16 mouse cellular contexts compared by ENCODE assay signal in genomic region chr8:88650016-88650708, GRCm38 (mm10). TPM values are rescaled to one million over a fixed set of nuclear protein-coding genes. Genes with fewer than 3 reads are reported as not detected.
DNase-seq lines count a peak whose midpoint lies in the region; ATAC-seq and TF ChIP-seq lines count a peak whose summit lies in the region.
"Had no signal": no experiment of that assay in that cellular context is flagged by ENCODE, and none has a peak within 500 bp of the region (broad histone marks: within the 10 kb centered on the region; RNA-seq: fewer than 3 reads in every experiment).

No protein-coding gene starts in this region.

- H3K4me2 ChIP-seq in lung, postnatal 0 days (replicated peaks; ENCODE audit: low read depth, low read length), result no peak overlapping the region
- no peak overlapping the region for H3K4me2 ChIP-seq in hindbrain, embryonic 12.5 days (replicated peaks)
- H3K4me2 ChIP-seq: forebrain, embryonic 12.5 days; stomach, embryonic 15.5 days had no signal

- no peak for TF ChIP-seq EP300 in lung, postnatal 0 days (IDR thresholded peaks at IDR 0.05)

- H3K4me3 ChIP-seq in lung, postnatal 0 days (ENCODE audit: low read depth, low read length), result no peak overlapping the region
- no peak overlapping the region for H3K4me3 ChIP-seq in hindbrain, embryonic 12.5 days
- H3K4me3 ChIP-seq: forebrain, embryonic 12.5 days; hindbrain, embryonic 10.5 days; stomach, embryonic 15.5 days had no signal

- no peak overlapping the region for H3K9ac ChIP-seq in lung, postnatal 0 days (replicated peaks; ENCODE audit: low read depth)
- H3K9ac ChIP-seq in hindbrain, embryonic 12.5 days, result no peak overlapping the region
- H3K9ac ChIP-seq: forebrain, embryonic 12.5 days; stomach, embryonic 15.5 days had no signal

- no peak for DNase-seq in lung, postnatal 0 days (ENCODE audit: low spot score)
- DNase-seq in lung, postnatal 4 days, result no peak
- peak; percentile 25 for DNase-seq in CD4-positive helper T cell, adult 2 months (ENCODE audit: low read depth, low spot score)
- DNase-seq in urinary bladder, postnatal 14 days (ENCODE audit: low spot score), result no peak
- DNase-seq: adrenal gland, postnatal 36 days; cerebellum, postnatal 10 days; embryo, embryonic 11 days; left cerebral cortex, postnatal 4 days; thymus, postnatal 14 days had no signal

- 55% methylated on average over 6 of the region's 6 CpGs for WGBS in lung, postnatal 0 days
- WGBS in hindbrain, embryonic 12.5 days, result 86% methylated on average over 6 of the region's 6 CpGs

- H3K36me3 ChIP-seq in lung, postnatal 0 days (ENCODE audit: insufficient read depth, low read length), result no peaks in the 10 kb centered on the region
- no peaks in the 10 kb centered on the region for H3K36me3 ChIP-seq in hindbrain, embryonic 12.5 days
- H3K36me3 ChIP-seq: forebrain, embryonic 12.5 days; hindbrain, embryonic 10.5 days; stomach, embryonic 15.5 days had no signal

- TF ChIP-seq CTCF in lung, postnatal 0 days (IDR thresholded peaks at IDR 0.05), result no peak

- H3K27me3 ChIP-seq in lung, postnatal 0 days (replicated peaks; ENCODE audit: insufficient read depth, low read length), result no peaks in the 10 kb centered on the region
- peaks cover 25% of the 10 kb centered on the region for H3K27me3 ChIP-seq in hindbrain, embryonic 12.5 days
- H3K27me3 ChIP-seq: stomach, embryonic 15.5 days had no signal

- ATAC-seq in lung, postnatal 0 days, result peak; percentile 46; the same call in 1 of the 2 replicates
- ATAC-seq in activated CD4-positive, CD25-positive, alpha-beta regulatory T cell, adult 4 months, result peak; percentile 70
- 0 out of 2 replicates have a peak, but pooled peaks have one; percentile 38 for ATAC-seq in monocyte, adult 5-6 weeks (replicated peaks; ENCODE audit: insufficient number of reproducible peaks, low FRiP score, low TSS enrichment, poor library complexity, severe bottlenecking)
- ATAC-seq in hindbrain, embryonic 12.5 days (ENCODE audit: low FRiP score), result no peak

- 0 out of 2 replicates have a peak overlapping the region, but pooled peaks have one; percentile 57 for H3K27ac ChIP-seq in lung, postnatal 0 days (ENCODE audit: low read length)
- no peak overlapping the region for H3K27ac ChIP-seq in hindbrain, embryonic 12.5 days
- H3K27ac ChIP-seq: forebrain, embryonic 12.5 days; hindbrain, embryonic 10.5 days; stomach, embryonic 15.5 days had no signal

- peaks cover 10% of the 10 kb centered on the region for H3K4me1 ChIP-seq in lung, postnatal 0 days (ENCODE audit: insufficient read depth, low read depth, low read length)
- H3K4me1 ChIP-seq in hindbrain, embryonic 12.5 days, result peaks cover 12% of the 10 kb centered on the region

- H3K9me3 ChIP-seq in lung, postnatal 0 days (ENCODE audit: low read length), result no peaks in the 10 kb centered on the region
- no peaks in the 10 kb centered on the region for H3K9me3 ChIP-seq in hindbrain, embryonic 12.5 days (replicated peaks)
- H3K9me3 ChIP-seq: forebrain, embryonic 12.5 days; hindbrain, embryonic 10.5 days; stomach, embryonic 15.5 days had no signal

RNA-seq across cellular contexts. Expression of gene Nod2, which starts 3.0 kb away (rescaled TPM):
- 0.27 and 0.31 TPM in 2 replicates for polyA plus RNA-seq in lung, postnatal 0 days (2015; fragmentation: Nextera tagmentation; extraction: Ambion mirVana)
- 1 to 10 TPM; 2.5 to 3.6 TPM for polyA plus RNA-seq in activated CD4-positive, CD25-positive, alpha-beta regulatory T cell, adult 4 months (2017; shearing (Covaris generic))
- 6.7 to 12.7 TPM (median 8.3 TPM) in 3 replicates for total RNA-seq in monocyte, adult 5-6 weeks (2017)
- polyA plus RNA-seq in hindbrain, embryonic 12.5 days (2016; fragmentation: Nextera tagmentation; extraction: Ambion mirVana), result 0.13 and 0.25 TPM in 2 replicates
- polyA plus RNA-seq: heart, embryonic 14.5 days had no signal

RNA-seq across cellular contexts. Expression of gene Snx20, which starts 14.2 kb away (rescaled TPM):
- 5.4 and 6.5 TPM in 2 replicates for polyA plus RNA-seq in lung, postnatal 0 days (2015; fragmentation: Nextera tagmentation; extraction: Ambion mirVana)
- 1 to 10 TPM; 7.7 to 9.9 TPM for polyA plus RNA-seq in activated CD4-positive, CD25-positive, alpha-beta regulatory T cell, adult 4 months (2017; shearing (Covaris generic))
- total RNA-seq in monocyte, adult 5-6 weeks (2017), result 67.8 to 81.1 TPM (median 72.6 TPM) in 3 replicates
- 1.5 and 1.7 TPM in 2 replicates for polyA plus RNA-seq in hindbrain, embryonic 12.5 days (2016; fragmentation: Nextera tagmentation; extraction: Ambion mirVana)

RNA-seq across cellular contexts. Expression of gene Cyld, which starts 46.7 kb away (rescaled TPM):
- 9.5 and 11.4 TPM in 2 replicates for polyA plus RNA-seq in lung, postnatal 0 days (2015; fragmentation: Nextera tagmentation; extraction: Ambion mirVana)
- polyA plus RNA-seq in activated CD4-positive, CD25-positive, alpha-beta regulatory T cell, adult 4 months (2017; shearing (Covaris generic)), result 10 to 100 TPM; 73.1 to 86.4 TPM
- total RNA-seq in monocyte, adult 5-6 weeks (2017), result 102 to 118 TPM (median 103 TPM) in 3 replicates
- polyA plus RNA-seq in hindbrain, embryonic 12.5 days (2016; fragmentation: Nextera tagmentation; extraction: Ambion mirVana), result 18.3 and 19.3 TPM in 2 replicates
